Mouse (Mus musculus): ENCODE data around the gene Palld. TPM values are rescaled to one million over a fixed set of nuclear protein-coding genes. Genes with fewer than 3 reads are reported as not detected.

The Palld gene
- polyA plus RNA-seq, 1 experiment from 2014 or later = 84.1 TPM

DNA sequence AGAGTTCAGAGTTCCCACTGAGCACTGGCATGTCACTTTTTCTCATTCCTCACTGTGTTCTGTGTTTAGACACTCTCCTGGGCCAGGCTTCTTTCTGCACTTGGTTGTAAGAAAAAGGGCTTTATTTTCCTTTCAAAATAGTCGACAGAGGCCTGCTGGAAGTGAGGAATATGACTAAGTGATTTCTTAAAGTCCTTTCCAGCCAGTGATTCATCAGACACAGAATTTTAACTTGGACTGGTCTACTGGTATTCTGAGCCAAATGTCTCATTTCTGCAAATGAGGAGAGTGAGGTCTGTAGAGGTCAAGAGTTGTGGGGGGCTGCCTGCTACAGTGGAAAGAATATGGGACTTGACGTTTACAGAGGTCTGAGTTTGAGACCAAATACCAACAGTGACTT is 147.3 kb downstream of the Palld start:
- Histone ChIP-seq H3K9ac (ENCODE audit: low read length) (no peak overlapping the region), H3K27ac (ENCODE audit: low read length) (no peak overlapping the region), H3K27me3 (ENCODE audit: control insufficient read depth, insufficient read depth, low read depth, low read length) (no peaks in the 10 kb centered on the region), H3K9me3 (ENCODE audit: control insufficient read depth, low read length) (no peaks in the 10 kb centered on the region), H3K4me1 (replicated peaks; ENCODE audit: control insufficient read depth, insufficient read depth, low read length) (peaks cover 3% of the 10 kb centered on the region; the same call in 1 of the 2 replicates), H3K4me2 (ENCODE audit: low read depth, low read length) (no peak overlapping the region), H3K4me3 (ENCODE audit: low read length) (no peak overlapping the region), H3K36me3 (ENCODE audit: control insufficient read depth, insufficient read depth, low read length) (no peaks in the 10 kb centered on the region)
- ATAC-seq (ENCODE audit: low read depth) = no peak
- WGBS = 51% methylated on average over 2 of the region's 2 CpGs

DNA sequence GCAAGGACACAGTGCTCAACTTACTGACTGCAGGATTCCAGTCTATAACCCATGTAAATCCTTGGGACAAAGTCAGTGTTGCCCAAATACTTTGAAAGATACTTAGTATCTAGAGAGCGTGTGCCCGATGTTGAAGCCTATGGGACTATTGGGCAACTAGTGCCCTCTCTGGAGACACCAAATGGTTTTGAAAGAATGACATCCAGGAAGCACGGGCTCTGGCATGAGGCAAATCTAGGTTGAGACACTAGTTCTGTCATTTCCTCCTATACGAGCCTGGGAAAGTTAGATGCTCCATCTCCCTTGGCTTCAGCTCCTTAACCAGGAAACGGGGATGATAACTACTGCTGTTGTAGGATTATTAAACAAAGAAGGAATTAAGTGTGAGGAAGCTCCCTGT is 155.4 kb downstream of the Palld start:
- H3K4me1 ChIP-seq (replicated peaks; ENCODE audit: control insufficient read depth, insufficient read depth, low read length) = peaks cover 14% of the 10 kb centered on the region
- no peak overlapping the region for H3K4me3 ChIP-seq (ENCODE audit: low read length)
- H3K27me3 ChIP-seq (ENCODE audit: control insufficient read depth, insufficient read depth, low read depth, low read length) = no peaks in the 10 kb centered on the region
- ATAC-seq (ENCODE audit: low read depth) = no peak
- 81% methylated on average over 5 of the region's 5 CpGs for WGBS
- H3K9me3 ChIP-seq (ENCODE audit: control insufficient read depth, low read length) = no peaks in the 10 kb centered on the region
- no peak overlapping the region for H3K4me2 ChIP-seq (ENCODE audit: low read depth, low read length)
- H3K9ac ChIP-seq (ENCODE audit: low read length) = no peak overlapping the region
- H3K27ac ChIP-seq (ENCODE audit: low read length) = no peak overlapping the region
- no peaks in the 10 kb centered on the region for H3K36me3 ChIP-seq (ENCODE audit: control insufficient read depth, insufficient read depth, low read length)

DNA sequence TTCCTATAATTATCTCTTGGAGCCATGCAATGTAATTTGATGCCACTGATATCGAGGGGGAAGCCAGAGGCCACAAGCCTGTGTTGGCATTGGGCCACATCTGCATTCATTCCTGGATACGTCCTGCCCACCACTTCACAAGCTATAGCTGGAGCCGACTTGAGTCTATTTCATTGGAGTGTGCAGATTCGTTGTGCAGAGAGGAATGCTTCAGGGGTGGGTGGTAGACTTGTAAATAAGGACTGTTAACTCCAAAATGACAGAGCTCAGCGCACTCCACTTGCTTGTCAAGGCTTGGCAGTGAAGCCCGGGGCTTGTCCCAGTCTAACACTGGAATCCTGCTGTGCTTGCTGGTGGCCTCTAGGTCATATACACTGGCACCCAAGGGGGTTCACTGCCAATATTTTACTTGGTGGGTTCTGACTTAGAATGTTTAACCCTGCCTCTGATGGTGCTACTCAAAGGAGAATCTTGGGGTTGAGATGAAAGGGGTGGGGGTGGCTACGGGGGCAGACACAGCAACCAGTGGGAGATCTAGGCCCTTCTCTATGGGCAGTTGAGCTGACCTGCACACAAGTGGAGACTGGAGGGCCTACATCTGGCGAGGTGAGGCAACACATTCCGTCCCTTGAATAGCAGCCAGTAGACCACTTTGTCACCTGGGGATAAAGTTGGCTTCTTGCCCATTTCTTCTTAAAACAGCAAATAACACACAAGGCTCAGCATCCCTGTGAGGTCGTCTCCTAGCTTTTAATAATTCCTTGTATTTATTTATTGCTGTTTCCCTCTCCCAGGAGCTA is 157.1 kb downstream of the Palld start:
- Histone ChIP-seq H3K4me2 (ENCODE audit: low read depth, low read length) (0 out of 2 replicates have a peak overlapping the region, but pooled peaks have one; percentile 11), H3K4me1 (replicated peaks; ENCODE audit: control insufficient read depth, insufficient read depth, low read length) (peaks cover 14% of the 10 kb centered on the region), H3K9ac (ENCODE audit: low read length) (no peak overlapping the region)

GRCm38 (mm10) chr8:61743764-61744562 is 158.5 kb downstream of the Palld start:
- peak; percentile 65 for ATAC-seq (ENCODE audit: low read depth)
- Histone ChIP-seq H3K27ac (ENCODE audit: low read length) (no peak overlapping the region), H3K9ac (ENCODE audit: low read length) (no peak overlapping the region), H3K9me3 (ENCODE audit: control insufficient read depth, low read length) (no peaks in the 10 kb centered on the region), H3K4me1 (replicated peaks; ENCODE audit: control insufficient read depth, insufficient read depth, low read length) (peaks cover 14% of the 10 kb centered on the region), H3K27me3 (ENCODE audit: control insufficient read depth, insufficient read depth, low read depth, low read length) (no peaks in the 10 kb centered on the region), H3K36me3 (ENCODE audit: control insufficient read depth, insufficient read depth, low read length) (no peaks in the 10 kb centered on the region), H3K4me3 (ENCODE audit: low read length) (no peak overlapping the region), H3K4me2 (ENCODE audit: low read depth, low read length) (no peak overlapping the region)
- 54% methylated on average over 5 of the region's 6 CpGs for WGBS

More for the DNA sequence above, 157.1 kb downstream of the Palld start:
- Histone ChIP-seq H3K36me3 (ENCODE audit: control insufficient read depth, insufficient read depth, low read length) (no peaks in the 10 kb centered on the region), H3K27me3 (ENCODE audit: control insufficient read depth, insufficient read depth, low read depth, low read length) (no peaks in the 10 kb centered on the region), H3K27ac (ENCODE audit: low read length) (peak overlapping the region; percentile 69), H3K4me3 (ENCODE audit: low read length) (no peak overlapping the region), H3K9me3 (ENCODE audit: control insufficient read depth, low read length) (no peaks in the 10 kb centered on the region)
- WGBS = 19% methylated on average over 10 of the region's 10 CpGs
- peak; percentile 84 for ATAC-seq (ENCODE audit: low read depth)

- no peak overlapping the region for H3K4me3 ChIP-seq (ENCODE audit: low read length)
- WGBS = 93% methylated on average over 4 of the region's 4 CpGs
- H3K36me3 ChIP-seq (ENCODE audit: control insufficient read depth, insufficient read depth, low read length) = no peaks in the 10 kb centered on the region
- H3K4me1 ChIP-seq (replicated peaks; ENCODE audit: control insufficient read depth, insufficient read depth, low read length) = no peaks in the 10 kb centered on the region
- no peaks in the 10 kb centered on the region for H3K27me3 ChIP-seq (ENCODE audit: control insufficient read depth, insufficient read depth, low read depth, low read length)
- no peak overlapping the region for H3K27ac ChIP-seq (ENCODE audit: low read length)
- no peak for ATAC-seq (ENCODE audit: low read depth)
- H3K9me3 ChIP-seq (ENCODE audit: control insufficient read depth, low read length) = no peaks in the 10 kb centered on the region
- no peak overlapping the region for H3K9ac ChIP-seq (ENCODE audit: low read length)
- no peak overlapping the region for H3K4me2 ChIP-seq (ENCODE audit: low read depth, low read length)
Measured at GRCm38 (mm10) chr8:61737465-61737864, 165.0 kb downstream of the Palld start.

- Histone ChIP-seq H3K4me1 (replicated peaks; ENCODE audit: control insufficient read depth, insufficient read depth, low read length) (peaks cover 2% of the 10 kb centered on the region), H3K9me3 (ENCODE audit: control insufficient read depth, low read length) (no peaks in the 10 kb centered on the region), H3K27ac (ENCODE audit: low read length) (no peak overlapping the region), H3K9ac (ENCODE audit: low read length) (no peak overlapping the region), H3K27me3 (ENCODE audit: control insufficient read depth, insufficient read depth, low read depth, low read length) (no peaks in the 10 kb centered on the region), H3K4me2 (ENCODE audit: low read depth, low read length) (no peak overlapping the region), H3K4me3 (ENCODE audit: low read length) (no peak overlapping the region), H3K36me3 (ENCODE audit: control insufficient read depth, insufficient read depth, low read length) (no peaks in the 10 kb centered on the region)
- no peak for ATAC-seq (ENCODE audit: low read depth)
- WGBS = 88% methylated on average over 8 of the region's 8 CpGs
Measured at GRCm38 (mm10) chr8:61736739-61737243, 165.7 kb downstream of the Palld start.

GRCm38 (mm10) chr8:61736117-61736516 is 166.4 kb downstream of the Palld start:
- H3K27me3 ChIP-seq (ENCODE audit: control insufficient read depth, insufficient read depth, low read depth, low read length) = no peaks in the 10 kb centered on the region
- H3K4me3 ChIP-seq (ENCODE audit: low read length) = no peak overlapping the region
- no peaks in the 10 kb centered on the region for H3K9me3 ChIP-seq (ENCODE audit: control insufficient read depth, low read length)
- no peak overlapping the region for H3K27ac ChIP-seq (ENCODE audit: low read length)
- 52% methylated on average over 4 of the region's 4 CpGs for WGBS
- no peak overlapping the region for H3K9ac ChIP-seq (ENCODE audit: low read length)
- no peak for ATAC-seq (ENCODE audit: low read depth)
- peaks cover 8% of the 10 kb centered on the region for H3K4me1 ChIP-seq (replicated peaks; ENCODE audit: control insufficient read depth, insufficient read depth, low read length)
- H3K4me2 ChIP-seq (ENCODE audit: low read depth, low read length) = no peak overlapping the region
- no peaks in the 10 kb centered on the region for H3K36me3 ChIP-seq (ENCODE audit: control insufficient read depth, insufficient read depth, low read length)

- no peaks in the 10 kb centered on the region for H3K36me3 ChIP-seq (ENCODE audit: control insufficient read depth, insufficient read depth, low read length)
- H3K9me3 ChIP-seq (ENCODE audit: control insufficient read depth, low read length) = no peaks in the 10 kb centered on the region
- no peak overlapping the region for H3K9ac ChIP-seq (ENCODE audit: low read length)
- H3K4me3 ChIP-seq (ENCODE audit: low read length) = no peak overlapping the region
- no peak overlapping the region for H3K4me2 ChIP-seq (ENCODE audit: low read depth, low read length)
- ATAC-seq (ENCODE audit: low read depth) = no peak
- H3K4me1 ChIP-seq (replicated peaks; ENCODE audit: control insufficient read depth, insufficient read depth, low read length) = peaks cover 9% of the 10 kb centered on the region
- no peak overlapping the region for H3K27ac ChIP-seq (ENCODE audit: low read length)
- H3K27me3 ChIP-seq (ENCODE audit: control insufficient read depth, insufficient read depth, low read depth, low read length) = no peaks in the 10 kb centered on the region
- 83% methylated on average over 8 of the region's 8 CpGs for WGBS
Measured at GRCm38 (mm10) chr8:61734164-61734563, 168.3 kb downstream of the Palld start.

DNA sequence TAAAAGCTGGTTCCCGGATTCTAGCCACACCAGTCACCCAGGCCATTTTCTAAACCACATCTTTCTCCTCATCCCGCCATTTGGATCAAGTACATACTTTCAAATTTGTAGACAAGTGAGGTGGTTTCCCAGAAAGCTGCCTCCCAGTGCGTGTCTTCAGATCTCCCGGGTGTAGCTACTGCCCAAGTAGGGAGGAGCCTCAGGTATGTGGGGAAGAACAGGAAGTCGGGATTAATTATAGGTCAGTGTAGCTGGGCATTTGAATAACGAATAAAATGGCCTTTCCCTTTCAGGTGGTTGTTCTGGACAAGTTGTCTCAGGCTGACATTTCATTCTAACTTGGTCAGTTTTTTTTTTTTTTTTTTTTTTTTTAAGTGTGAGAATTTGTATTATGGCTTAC is 170.3 kb downstream of the Palld start:
- Histone ChIP-seq H3K4me3 (ENCODE audit: low read length) (no peak overlapping the region), H3K9me3 (ENCODE audit: control insufficient read depth, low read length) (no peaks in the 10 kb centered on the region), H3K27me3 (ENCODE audit: control insufficient read depth, insufficient read depth, low read depth, low read length) (no peaks in the 10 kb centered on the region), H3K4me2 (ENCODE audit: low read depth, low read length) (no peak overlapping the region), H3K27ac (ENCODE audit: low read length) (no peak overlapping the region), H3K36me3 (ENCODE audit: control insufficient read depth, insufficient read depth, low read length) (no peaks in the 10 kb centered on the region), H3K9ac (ENCODE audit: low read length) (no peak overlapping the region), H3K4me1 (replicated peaks; ENCODE audit: control insufficient read depth, insufficient read depth, low read length) (peaks cover 13% of the 10 kb centered on the region)
- 48% methylated on average over 6 of the region's 6 CpGs for WGBS
- no peak for ATAC-seq (ENCODE audit: low read depth)
